Mouse (Mus musculus) macrophage (primary cell): Measurements from ENCODE around the gene Atg4b. TPM values are rescaled to one million over a fixed set of nuclear protein-coding genes. Genes with fewer than 3 reads are reported as not detected.

Experiments used
- H3K27ac ChIP-seq: fragments of 350-480 bp; formaldehyde crosslinking; 2 replicates; pipeline ENCODE4 v1.9.0; 2021
- H3K36me3 ChIP-seq: fragments of 350-480 bp; formaldehyde crosslinking; 2 replicates; pipeline ENCODE4 v1.9.0; 2021; ENCODE audit errors: inconsistent target
- H3K4me3 ChIP-seq: fragments of 350-480 bp; formaldehyde crosslinking; 2 replicates; pipeline ENCODE4 v1.9.0; 2021; ENCODE audit errors: inconsistent target
- H3K79me2 ChIP-seq: fragments of 350-480 bp; formaldehyde crosslinking; 2 replicates; pipeline ENCODE4 v1.9.0; 2021; ENCODE audit errors: inconsistent target
- WGBS: methylation state at CpG from one replicate; pipeline ENCODE4 v1.1.7; 2026; ENCODE audit warnings: inconsistent platforms; ENCODE audit not compliant: missing documents; 5-methylcytosine and 5-hydroxymethylcytosine counted together
- polyA plus RNA-seq: library from polyadenylated mRNA; stranded (reverse); fragments of 250-400 nt; gene quantifications from 3 replicates; pipeline ENCODE4 v1.2.4, GENCODE M21; 2018; ENCODE audit warnings: inconsistent platforms
- total RNA-seq, 78 experiments: library from RNA; depleted of rRNA; stranded (reverse); fragments of 250-400 nt; gene quantifications; 1 replicate in 9 of 78; 2 replicates in 24 of 78; 3 replicates in 43 of 78; 4 replicates in 2 of 78; pipeline ENCODE4 v1.2.4; 2018; ENCODE audit warnings: inconsistent platforms in 56 of 78

Atg4b gene
- total RNA-seq (2018; cell fraction: chromatin; rRNA removed) = 100 to 1,000 TPM in 20 of 26 experiments, 10 to 100 TPM in 6; 44.5 to 205 (median 128) TPM
- total RNA-seq (2018; cell fraction: cytosol; rRNA removed) = 10 to 100 TPM; 15.6 to 37.3 (median 23.3) TPM
- total RNA-seq (2018; cell fraction: nucleus; rRNA removed) = 10 to 100 TPM; 23.7 to 95.5 (median 49.6) TPM
- polyA plus RNA-seq = 35.6 to 47.4 TPM (median 36.8 TPM) in 3 replicates

DNA sequence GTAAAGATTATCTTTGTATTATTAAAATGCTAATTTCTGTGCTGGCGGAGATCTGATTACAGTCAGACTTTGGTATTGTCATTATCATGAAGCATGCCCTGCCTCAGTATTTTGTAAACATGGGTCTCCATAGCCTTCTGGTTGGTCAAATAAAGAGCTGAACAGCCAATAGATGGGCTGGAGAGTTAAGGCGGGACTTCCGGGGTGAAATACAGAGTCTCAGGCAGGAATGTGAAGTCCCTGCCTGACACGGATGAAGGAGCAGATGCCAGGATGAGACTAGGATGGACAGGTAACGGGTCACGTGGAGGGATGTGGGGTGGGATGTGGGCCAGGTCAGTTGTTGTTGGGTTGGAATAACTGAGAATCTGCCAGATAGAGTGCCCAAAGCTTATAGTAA, at the start of gene Atg4b:
Atg4b (plus strand) TSS at position 211 of the 400 bp plus-strand sequence.
- H3K4me3 ChIP-seq = no peak within 1 kb of the TSS
- WGBS = 95% methylated on average over 6 of the region's 6 CpGs
- H3K36me3 ChIP-seq = peaks cover 11% of the 10 kb centered on the region
- H3K27ac ChIP-seq = no peak within 1 kb of the TSS
- peaks cover 37% of the 10 kb centered on the region for H3K79me2 ChIP-seq

DNA sequence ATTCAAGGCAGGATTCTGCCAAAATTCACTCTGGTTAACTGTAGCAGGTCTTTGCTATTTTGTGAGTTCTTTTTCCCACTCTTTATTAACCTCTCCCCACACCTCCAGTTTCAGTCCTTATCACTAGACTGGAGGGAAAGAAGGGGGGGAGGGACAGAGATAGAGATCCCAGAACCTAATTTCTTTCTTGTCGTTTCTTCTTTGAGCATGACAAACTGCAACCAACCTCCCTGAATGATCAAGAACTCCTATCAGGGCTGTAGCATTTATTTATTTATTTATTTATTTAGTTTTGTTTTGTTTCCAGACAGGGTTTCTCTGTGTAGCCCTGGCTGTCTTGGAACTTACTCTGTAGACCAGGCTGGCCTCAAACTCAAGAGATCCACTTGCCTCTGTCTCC, 49.2 kb upstream of the Atg4b start:
- WGBS = 92% methylated on average over 1 of the region's 1 CpGs
- H3K27ac ChIP-seq = no peak overlapping the region
- H3K79me2 ChIP-seq = no peaks in the 10 kb centered on the region
- no peak overlapping the region for H3K4me3 ChIP-seq
- H3K36me3 ChIP-seq = no peaks in the 10 kb centered on the region

DNA sequence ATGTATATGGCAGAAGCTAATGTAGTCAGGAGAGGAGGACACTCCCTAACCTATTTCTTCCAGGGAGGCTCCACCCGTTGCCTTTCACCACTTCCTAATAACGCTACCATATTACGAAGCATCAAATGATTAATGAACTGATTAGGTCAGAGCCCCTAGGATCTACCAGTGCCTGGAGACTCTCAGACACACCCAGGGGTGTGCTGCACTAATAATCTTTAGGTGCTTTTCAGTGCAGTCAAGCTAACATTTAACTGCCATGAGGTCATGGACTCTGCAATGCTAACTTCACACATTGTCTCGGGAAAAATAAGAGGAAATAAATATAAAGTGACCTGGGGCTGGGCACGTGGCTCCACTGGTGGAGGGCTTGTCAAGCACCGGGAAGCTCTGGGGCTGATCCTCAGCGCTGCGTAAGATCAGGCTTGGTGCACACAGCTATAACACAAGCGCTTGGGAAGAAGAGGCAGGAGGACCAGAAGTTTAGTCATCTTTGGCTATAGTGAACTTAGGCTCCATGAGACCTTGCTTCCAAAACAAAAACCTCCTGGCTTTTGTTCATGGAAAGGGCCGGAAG, 47.7 kb upstream of the Atg4b start:
- Histone ChIP-seq H3K27ac (no peak overlapping the region), H3K36me3 (no peaks in the 10 kb centered on the region), H3K79me2 (no peaks in the 10 kb centered on the region), H3K4me3 (no peak overlapping the region)
- WGBS = 93% methylated on average over 10 of the region's 10 CpGs

DNA sequence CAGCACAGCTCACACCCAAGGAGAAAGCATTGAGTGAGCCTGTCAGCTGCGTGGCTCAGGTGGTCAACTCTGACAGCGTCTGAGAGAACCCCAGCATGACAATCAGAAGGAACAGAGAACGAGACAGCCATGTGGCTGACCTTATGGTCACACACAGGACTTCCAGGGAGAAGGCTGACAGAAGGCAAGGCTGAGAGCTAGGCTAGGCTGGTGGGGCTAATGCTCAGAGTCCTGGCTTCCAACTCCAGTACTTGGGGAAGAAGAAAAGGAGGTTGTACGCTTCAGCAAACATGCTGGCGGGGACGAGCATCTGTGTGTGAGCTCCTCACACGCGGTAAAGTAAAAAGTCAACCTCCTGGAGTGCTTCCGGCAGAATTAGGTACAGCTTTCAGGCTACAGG, 47.0 kb upstream of the Atg4b start:
- Histone ChIP-seq H3K27ac (no peak overlapping the region), H3K4me3 (no peak overlapping the region), H3K36me3 (no peaks in the 10 kb centered on the region), H3K79me2 (no peaks in the 10 kb centered on the region)
- 97% methylated on average over 9 of the region's 9 CpGs for WGBS

DNA sequence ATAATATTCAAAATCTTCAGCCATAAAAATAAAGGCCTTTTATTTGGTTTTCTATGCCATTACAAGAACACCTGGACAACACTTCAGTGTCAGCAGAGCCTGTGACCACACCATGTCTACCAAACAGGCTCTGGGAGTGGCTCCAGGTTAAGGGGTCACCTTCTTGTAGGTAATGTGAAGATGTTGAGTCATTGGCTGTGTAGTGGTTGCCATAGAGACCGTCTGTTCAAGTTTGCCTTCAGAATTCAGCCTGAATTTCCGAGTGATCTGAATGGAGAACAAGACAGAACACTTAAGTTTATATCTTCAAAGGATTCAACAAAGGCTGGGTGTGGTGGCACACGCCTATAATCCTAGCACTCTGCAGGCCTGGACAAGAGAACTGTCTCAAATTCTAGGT, 45.9 kb upstream of the Atg4b start:
- Histone ChIP-seq H3K79me2 (no peaks in the 10 kb centered on the region), H3K36me3 (no peaks in the 10 kb centered on the region), H3K27ac (no peak overlapping the region), H3K4me3 (no peak overlapping the region)
- 97% methylated on average over 3 of the region's 3 CpGs for WGBS

DNA sequence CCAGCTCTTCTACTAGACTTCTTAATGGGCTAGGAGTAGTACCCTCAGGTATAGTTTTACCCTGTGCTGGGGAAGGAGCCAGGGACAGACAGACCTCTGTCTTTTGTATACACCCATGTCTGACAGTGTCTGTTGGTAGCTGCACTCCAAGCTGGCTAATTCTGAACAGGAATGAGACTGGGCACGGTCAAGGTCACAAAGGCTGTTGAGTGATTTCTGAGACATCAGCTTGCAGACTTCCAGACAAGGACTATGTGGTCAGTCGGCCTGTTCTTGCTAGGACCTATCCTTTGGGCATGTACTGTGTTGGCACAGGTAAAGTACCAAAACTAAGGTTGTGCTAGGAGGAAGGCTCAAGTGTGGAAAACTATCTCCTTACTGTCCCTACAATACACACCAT, 35.1 kb upstream of the Atg4b start:
- Histone ChIP-seq H3K4me3 (no peak overlapping the region), H3K27ac (no peak overlapping the region), H3K36me3 (no peaks in the 10 kb centered on the region; the same call in 1 of the 2 replicates), H3K79me2 (no peaks in the 10 kb centered on the region)
- 96% methylated on average over 2 of the region's 2 CpGs for WGBS

DNA sequence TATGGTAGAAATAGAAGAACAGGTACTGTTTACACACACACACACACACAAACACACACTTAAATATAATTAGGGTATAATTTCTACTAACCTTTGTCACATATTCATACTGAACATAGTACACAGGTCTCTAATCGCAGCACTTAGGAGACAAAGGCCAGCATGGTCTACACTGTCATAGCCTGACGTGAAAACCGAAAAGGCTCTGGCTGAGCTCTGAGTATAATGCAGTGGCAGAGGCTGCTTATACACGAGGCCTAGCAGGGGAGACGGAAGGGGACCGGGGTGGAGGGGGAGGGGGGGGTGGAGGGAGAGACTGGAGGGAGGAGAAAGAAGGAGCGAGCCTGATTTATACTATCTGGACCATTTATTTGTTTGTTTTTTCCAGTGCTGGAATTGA, 29.7 kb upstream of the Atg4b start:
- Histone ChIP-seq H3K79me2 (no peaks in the 10 kb centered on the region), H3K36me3 (no peaks in the 10 kb centered on the region), H3K4me3 (no peak overlapping the region), H3K27ac (no peak overlapping the region)
- 98% methylated on average over 6 of the region's 7 CpGs for WGBS

DNA sequence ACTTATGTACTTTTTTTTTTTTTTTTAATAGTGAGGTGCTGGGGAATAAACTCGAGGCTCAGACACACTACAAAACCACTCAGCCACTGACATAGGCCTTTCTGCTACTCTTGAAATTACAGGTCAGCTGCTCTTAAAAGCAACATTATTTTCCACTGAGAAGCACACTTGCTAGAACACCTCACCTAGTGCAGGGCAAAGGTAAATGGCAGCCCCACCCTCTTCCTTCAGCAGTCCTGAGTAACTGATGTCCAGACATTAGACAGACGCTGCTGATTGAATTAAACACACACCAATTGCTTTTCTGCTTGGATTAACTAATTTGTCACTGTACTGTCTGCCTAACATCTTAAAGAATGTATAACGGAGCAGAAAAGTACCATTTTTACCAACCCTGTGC, 26.7 kb upstream of the Atg4b start:
- Histone ChIP-seq H3K27ac (no peak overlapping the region), H3K4me3 (no peak overlapping the region), H3K79me2 (no peaks in the 10 kb centered on the region), H3K36me3 (no peaks in the 10 kb centered on the region)
- 90% methylated on average over 3 of the region's 3 CpGs for WGBS

DNA sequence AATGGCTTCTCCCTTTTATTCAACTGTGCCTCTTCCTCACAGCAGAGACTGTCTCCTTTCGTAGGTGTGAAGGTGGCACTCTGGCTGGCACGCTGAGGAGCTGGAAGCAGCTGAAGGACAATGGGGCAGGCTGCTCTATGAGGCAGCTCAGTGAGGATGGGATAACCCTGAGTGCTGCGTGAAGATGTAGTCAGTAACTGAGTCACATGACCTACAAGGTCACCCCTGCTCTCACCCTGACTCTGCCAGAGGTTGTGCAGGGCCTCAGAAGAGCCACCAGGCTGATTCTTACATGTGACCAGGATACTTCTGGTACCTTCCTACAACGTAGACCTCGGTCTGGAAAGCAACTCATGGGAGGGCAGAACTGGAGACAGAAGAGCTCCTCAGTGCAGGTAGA, 25.6 kb upstream of the Atg4b start:
- H3K36me3 ChIP-seq = no peaks in the 10 kb centered on the region
- H3K79me2 ChIP-seq = no peaks in the 10 kb centered on the region
- no peak overlapping the region for H3K27ac ChIP-seq
- H3K4me3 ChIP-seq = no peak overlapping the region
- 100% methylated on average over 5 of the region's 5 CpGs for WGBS

DNA sequence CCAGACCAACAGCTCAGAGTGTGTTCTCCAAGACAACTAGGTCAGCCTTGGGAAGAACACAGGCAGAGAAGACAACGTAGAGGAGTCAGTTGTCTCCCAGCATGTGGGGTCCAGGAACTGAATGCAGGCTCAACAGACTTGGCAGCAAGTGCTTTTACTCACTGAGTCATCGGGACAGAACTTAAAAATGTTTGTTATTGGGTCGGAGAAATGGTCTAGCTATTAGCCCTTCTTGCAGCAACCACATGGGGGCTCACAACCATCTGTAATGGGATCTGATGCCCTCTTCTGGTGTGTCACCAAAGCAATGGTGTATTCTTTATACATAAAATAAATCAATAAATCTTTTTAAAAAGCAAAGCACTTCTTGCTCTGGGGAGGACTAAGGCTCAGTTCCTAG, 25.2 kb upstream of the Atg4b start:
- H3K79me2 ChIP-seq = no peaks in the 10 kb centered on the region
- no peak overlapping the region for H3K4me3 ChIP-seq
- no peaks in the 10 kb centered on the region for H3K36me3 ChIP-seq
- no peak overlapping the region for H3K27ac ChIP-seq
- 91% methylated on average over 3 of the region's 3 CpGs for WGBS

DNA sequence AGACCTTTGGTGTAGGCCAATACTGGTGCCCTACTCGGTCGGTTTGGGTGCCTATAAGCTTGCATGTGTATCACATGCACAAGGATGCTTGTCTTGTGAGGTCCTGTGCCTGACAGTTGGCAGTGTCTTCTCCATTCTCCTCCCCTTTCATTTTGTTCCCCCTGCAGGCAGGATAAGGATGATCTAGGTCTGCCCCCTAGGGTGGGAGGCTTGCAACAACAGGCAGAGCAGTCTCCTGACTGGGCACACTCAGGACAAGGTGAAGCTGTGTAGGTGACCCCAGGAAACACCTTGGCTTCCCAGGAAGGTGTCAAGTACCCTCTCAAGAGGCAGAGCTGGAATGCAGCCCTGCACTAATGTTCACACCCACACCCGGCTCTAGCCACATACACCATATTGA, 24.3 kb upstream of the Atg4b start:
- H3K4me3 ChIP-seq = no peak overlapping the region
- H3K36me3 ChIP-seq = no peaks in the 10 kb centered on the region
- no peak overlapping the region for H3K27ac ChIP-seq
- WGBS = 56% methylated on average over 3 of the region's 3 CpGs
- no peaks in the 10 kb centered on the region for H3K79me2 ChIP-seq

DNA sequence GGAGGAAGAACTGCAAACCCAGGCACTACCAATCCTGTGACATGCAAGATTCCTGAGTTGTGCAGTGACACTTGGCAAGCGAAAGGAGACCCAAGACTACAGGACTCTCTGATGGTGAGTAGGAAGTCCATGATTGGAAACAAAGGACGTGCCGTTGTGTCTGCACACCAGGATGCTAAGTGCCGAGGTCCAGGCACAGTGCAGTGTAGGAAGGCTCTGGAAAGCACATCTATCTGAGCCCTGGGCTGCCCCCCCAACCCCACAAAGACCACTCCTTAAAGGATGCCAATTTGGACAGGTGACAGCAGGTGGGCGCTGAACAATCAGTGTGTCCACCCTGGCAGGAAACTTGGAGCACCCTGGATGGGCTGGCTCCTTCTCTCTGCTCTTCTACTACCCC, 20.2 kb upstream of the Atg4b start:
- Histone ChIP-seq H3K27ac (no peak overlapping the region), H3K4me3 (no peak overlapping the region), H3K36me3 (no peaks in the 10 kb centered on the region), H3K79me2 (no peaks in the 10 kb centered on the region)
- 96% methylated on average over 5 of the region's 5 CpGs for WGBS

DNA sequence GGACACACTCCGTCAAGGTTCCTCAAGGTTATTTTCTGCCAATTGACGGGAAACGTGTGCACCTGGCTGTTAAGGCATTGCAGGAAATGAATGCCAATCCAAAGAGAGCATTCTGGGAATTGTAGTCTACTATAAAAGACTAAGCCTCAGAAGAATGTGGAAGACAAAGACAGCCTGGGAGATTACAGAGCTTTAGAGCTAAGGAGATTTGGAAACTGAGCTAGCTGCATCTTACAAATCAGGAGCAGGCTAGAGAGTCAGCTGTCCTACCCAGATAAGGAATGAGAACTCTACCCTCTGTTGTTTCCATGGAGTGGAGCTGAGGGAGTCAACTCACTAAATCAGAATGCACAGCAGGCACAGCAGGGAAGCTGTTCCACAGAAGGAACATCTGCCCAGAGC, 19.4 kb upstream of the Atg4b start:
- no peak overlapping the region for H3K4me3 ChIP-seq
- no peak overlapping the region for H3K27ac ChIP-seq
- WGBS = 92% methylated on average over 3 of the region's 3 CpGs
- no peaks in the 10 kb centered on the region for H3K79me2 ChIP-seq
- H3K36me3 ChIP-seq = no peaks in the 10 kb centered on the region

DNA sequence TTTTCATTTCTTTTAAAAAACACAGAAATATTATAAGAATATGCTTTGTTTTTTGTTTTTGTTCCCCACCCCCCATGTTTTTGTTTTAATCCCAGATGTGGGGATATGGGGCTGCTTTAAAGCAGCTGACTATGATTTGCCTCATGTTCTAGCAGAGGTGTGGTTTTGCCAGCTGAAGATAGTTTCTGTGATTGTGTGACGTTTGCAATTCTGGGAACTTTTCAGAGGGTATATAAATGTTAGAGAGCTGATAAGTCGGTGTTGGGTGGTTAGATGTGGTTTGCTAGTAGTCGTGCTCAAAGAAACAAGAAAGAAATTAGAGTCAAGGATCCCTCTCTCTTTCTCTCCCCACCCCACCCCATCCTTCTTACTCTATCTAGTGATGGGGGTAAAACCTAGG, 15.4 kb upstream of the Atg4b start:
- WGBS = 83% methylated on average over 3 of the region's 3 CpGs
- H3K79me2 ChIP-seq = peaks cover 7% of the 10 kb centered on the region; the same call in 1 of the 2 replicates
- H3K27ac ChIP-seq = no peak overlapping the region
- no peak overlapping the region for H3K4me3 ChIP-seq
- H3K36me3 ChIP-seq = no peaks in the 10 kb centered on the region

DNA sequence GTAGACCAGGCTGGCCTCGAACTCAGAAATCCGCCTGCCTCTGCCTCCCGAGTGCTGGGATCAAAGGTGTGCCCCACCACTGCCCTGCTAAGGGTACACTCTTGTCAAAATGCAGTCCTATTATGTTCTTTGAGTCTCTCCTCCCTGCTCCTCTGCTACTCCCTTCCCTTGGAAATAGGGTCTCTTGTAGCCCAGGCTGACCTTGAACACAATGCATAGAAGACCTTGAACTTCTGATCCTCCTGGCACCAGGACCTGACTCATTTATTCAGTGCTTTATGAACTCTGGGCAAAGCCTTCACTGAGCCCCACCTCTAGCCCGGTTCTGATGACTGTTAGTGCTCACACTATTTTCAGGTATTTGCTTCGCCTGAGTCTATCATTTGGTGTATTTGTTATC, 13.6 kb upstream of the Atg4b start:
- 100% methylated on average over 2 of the region's 5 CpGs for WGBS
- H3K79me2 ChIP-seq = peaks cover 19% of the 10 kb centered on the region; the same call in 1 of the 2 replicates
- no peak overlapping the region for H3K27ac ChIP-seq
- no peaks in the 10 kb centered on the region for H3K36me3 ChIP-seq
- H3K4me3 ChIP-seq = no peak overlapping the region

DNA sequence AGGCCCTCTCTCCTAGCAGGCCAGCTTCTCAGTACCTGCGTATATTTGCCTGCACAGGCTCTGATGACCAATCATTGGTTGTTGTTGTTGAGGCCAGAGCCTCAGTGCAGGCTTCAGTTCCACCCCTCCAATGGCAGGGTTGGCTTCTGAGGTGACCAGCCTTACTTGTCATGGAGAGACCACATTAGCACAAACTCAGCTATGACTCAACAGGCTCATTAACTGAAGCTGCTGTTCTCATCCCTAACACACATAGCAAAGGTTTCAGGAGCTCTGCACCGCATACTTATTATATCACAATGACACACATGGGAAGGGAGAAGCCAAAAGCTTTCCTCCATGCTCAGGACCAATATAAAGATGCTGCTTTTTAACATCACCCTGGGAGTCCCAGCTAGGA, 10.6 kb upstream of the Atg4b start:
- H3K36me3 ChIP-seq = no peaks in the 10 kb centered on the region
- H3K4me3 ChIP-seq = no peak overlapping the region
- 90% methylated on average over 2 of the region's 2 CpGs for WGBS
- H3K27ac ChIP-seq = no peak overlapping the region
- H3K79me2 ChIP-seq = peaks cover 31% of the 10 kb centered on the region; the same call in 1 of the 2 replicates
